Mouse (Mus musculus): ENCODE measurements around the gene Josd1.

Josd1 gene

DNA sequence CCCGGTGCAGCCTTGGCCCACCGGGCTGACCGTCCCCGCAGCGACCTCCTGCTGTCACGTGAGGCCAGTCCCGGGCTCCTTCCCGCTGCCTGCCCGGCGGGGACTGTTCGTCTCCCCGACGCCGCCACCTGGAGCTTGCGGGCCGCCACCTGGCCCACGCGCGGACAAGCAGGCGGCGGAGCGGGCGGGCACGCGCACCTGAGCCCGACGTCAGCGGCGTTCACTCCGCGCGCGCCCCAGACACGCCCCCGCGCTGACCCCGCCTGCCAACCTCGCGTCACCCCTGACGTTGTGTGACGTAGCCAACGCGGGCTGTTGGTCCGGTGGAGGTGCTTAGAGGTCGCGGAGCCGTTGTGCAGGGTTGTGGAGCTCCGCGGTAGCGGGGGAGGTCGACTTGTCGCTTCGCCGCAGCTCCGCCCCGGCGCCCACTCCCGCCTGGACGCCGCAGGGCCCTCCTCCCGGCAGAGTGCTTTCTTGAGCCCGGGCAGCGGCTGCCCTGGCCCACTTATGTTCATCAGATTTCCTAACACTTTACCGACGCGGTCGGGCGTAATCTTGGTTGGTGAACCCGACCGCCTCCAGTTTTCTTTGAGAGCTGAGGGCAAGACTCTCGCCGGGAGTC is at the start of gene Josd1:
Gene Josd1, minus strand, starts transcription at position 274 of the 622 bp plus-strand sequence.
- DNase-seq (ENCODE audit: low spot score in 2 of 2) = peak; percentile 95 to 96

DNA sequence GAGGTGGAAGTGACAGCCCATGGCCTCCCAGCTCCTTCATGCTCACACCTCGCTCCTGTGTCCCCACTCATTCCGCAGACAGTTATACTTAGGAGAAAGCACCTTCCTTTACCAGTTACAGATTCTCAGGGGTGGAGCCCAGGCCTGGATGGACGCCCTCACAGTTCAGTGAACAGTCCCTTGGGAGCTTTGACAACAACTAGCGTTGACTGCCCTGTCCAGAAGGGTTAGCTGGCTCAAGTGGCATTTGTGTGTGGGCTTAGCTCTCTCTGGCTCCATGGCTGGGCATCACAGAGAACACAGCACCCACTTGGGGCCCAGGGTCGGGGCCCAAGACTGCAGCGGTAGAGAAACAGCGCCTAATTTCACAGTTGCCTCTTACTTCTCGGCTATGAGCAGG is 46.6 kb upstream of the Josd1 start:
- DNase-seq (ENCODE audit: low spot score in 2 of 2) = no peak

DNA sequence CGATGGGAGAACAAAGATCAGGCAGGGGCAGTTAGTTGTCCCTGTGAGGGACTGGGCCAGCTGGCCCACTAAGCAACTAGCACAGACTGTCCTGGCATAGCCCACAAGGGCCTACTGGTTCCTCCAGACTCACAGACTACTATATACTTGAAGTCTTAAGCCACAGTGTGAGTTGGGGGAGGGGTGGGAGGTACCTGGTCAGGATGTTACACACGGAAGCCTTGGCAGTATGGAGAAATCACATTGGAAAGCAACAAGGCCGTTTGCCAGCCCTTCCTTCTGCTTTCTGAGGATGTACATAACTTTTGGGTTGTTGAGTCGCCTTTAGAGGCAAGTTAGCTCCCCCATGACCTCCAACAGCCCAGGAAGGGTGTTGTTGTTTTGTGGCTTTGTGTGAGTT is 45.9 kb upstream of the Josd1 start:
- no peak for DNase-seq (ENCODE audit: low spot score in 2 of 2)

DNA sequence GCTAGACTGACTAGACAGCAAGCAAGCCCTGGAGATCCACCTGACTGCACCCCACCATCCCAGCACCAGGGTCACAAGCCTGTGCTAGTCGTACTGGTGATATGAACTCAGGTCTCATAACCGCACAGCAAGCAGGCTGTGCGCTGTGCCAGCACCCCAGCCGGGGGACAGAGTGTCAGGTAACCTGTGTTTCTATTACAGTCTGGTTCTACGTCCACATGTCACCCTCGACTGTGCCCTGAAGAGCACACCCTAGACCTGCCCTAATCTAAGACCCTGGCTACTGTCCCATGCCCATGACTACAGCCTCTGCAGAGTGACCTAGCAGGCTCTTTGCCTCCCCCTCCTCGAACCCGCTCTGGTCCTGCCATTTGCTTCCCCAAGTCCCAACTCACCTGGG is 45.5 kb upstream of the Josd1 start:
- DNase-seq (ENCODE audit: low spot score in 2 of 2) = no peak

DNA sequence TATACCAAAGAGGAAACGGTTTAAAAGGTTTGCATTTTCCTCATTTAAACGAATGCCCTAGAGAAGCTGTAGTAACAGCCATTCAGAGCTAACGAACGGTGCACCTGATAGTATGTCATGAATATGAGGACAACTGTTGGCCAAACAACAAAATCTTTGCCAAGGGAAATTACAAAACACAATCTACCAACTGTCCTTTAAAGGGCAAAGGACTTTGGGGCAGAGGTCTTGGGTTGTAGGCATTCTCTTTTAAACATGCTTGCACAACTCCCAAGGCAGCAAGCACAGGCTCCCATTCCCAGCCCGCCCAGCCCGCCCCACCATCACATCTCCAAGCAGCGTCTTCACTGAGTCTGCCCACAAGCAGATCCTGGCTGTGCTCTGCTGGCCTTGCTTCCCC is 43.8 kb upstream of the Josd1 start:
- DNase-seq (ENCODE audit: low spot score in 2 of 2) = no peak

DNA sequence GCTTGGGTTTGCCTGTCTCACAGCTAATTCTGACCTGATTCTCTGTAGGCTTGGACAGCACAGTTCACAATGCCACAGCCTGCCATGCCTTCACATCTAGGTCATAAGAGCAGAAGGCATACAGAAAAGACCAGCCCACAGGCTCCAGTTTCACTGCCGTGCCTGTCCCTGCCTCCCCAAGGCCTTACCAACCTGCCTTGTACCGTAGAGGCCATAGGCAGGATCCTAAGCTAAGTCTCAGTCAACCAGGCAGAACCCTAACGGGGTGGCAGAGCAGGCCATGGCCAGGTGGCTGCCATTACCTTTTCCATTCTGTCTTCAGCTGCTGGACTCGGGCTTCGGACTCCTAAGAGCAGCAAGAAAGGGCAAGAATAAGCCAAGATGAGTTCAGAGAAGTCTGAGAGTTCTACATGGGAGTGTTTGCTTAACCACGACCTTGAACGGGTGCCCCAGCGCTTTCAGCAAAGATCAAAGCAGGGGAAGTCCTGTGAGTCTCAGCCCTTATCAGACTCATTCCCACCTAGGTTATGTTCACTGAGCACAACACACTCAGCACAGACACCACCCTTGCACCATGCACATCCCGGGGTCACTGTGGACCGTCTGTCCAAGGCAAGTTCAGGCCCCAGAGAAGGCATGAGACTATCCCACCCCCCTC is 41.1 kb upstream of the Josd1 start:
- no peak for DNase-seq (ENCODE audit: low spot score in 2 of 2)

DNA sequence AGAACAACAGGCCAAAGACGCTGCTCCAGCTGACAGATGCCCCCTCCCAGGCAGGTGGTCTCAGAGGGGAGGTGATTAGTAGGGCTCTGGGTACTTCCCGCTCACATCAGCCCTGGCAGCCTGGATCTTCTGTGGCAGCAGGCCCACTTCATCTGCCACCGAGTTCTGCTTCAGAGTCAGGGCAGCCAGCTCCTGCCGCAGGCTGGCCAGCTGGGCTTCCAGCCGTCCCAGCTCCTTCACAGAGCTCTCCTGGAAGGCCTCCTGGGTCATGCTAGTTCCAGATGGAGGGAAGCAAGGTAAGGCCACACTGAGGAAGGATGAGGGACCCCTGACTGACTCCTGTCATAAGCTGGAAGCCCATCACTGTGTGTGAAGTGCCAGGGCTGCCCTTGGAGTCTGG is 40.6 kb upstream of the Josd1 start:
- no peak for DNase-seq (ENCODE audit: low spot score in 2 of 2)

DNA sequence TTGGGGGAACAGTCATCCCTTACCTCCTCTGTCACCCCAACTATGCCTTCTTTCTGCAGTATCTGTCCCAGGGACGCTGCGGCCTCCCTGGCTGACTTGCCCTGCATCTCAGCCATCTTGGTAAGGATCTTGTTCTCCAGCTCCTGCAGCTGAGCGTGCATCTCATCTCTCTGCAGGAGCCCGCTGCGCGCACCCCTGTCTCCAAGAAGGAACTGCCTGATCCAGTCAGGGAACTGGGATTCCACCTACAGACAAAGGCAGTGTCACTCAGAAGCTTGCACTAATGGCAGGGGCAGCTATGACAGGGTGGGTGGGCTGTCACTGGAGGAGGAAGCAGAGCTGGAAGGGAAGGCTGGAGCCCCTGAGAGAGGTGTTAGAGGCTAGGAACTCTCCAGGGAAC is 40.1 kb upstream of the Josd1 start:
- DNase-seq (ENCODE audit: low spot score in 2 of 2) = no peak

DNA sequence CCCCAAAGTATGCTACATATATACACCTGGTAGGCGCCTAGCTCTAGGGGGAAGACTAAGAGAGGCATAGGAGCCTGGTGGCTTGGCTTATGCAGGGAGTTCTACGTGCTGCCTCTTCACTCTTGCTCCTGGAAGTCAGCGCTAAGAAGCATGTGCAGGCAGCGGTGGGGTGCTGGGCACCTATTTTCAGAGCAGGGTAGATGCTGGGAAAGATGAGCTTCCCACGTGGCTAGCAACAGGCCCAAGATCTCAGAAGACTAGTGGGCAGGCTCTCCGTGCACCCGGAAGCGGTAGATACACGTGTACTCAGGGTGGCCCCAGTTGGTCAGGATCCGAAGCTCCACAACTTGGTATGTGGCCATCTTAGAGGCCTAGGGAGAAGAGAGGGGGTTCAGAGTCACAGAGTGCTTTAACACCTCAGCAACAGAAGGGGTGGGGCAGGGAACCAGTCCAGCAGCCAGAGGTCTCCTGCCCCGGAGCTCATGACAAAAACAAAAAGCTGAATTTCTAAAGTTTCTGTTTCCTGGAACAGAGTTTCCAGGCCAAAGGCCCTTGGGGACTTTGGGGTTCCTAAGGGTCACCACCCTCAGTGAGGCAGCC is 37.6 kb upstream of the Josd1 start:
- DNase-seq (ENCODE audit: low spot score in 2 of 2) = no peak

DNA sequence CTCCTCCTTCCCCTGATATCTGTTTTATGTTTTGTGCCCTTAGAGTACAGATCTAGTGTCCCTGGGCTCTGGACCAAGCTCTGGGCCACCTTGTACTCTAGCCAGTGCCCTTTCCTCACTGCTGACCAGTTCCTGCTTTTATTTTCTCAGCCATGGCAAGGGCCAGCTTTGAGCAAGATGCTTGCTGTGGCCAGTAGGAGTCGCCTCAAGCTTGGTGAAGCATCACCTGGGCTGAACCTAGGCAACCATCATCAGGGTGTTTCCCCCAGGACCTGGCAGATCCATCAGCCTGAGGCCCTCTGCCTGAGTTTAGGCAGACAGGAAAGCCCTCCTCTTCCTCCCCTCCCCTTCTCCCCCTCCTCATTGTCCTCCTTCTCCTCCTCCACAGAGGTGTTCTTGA is 35.7 kb upstream of the Josd1 start:
- peak in 1 of 2 experiments; percentile 33 for DNase-seq (ENCODE audit: low spot score in 2 of 2)

DNA sequence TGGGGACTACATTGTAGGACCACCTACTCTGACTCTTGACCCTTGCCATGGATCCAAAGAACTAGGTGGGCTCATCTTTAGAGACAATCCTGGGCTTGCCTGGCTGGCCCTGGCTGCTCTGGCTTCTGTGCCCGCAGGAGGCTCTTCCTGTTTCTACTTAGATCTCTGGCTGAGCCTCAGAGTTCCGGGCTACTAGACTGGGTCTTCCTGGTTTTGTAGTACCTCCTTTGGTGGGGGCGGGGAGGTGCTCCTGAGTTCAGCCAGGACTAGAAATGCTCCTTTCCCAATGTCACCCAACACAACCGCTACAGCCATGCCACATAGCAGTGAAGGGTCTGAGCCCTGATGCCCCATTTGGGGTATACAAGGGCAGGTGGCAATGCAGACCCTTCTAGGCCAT is 33.1 kb upstream of the Josd1 start:
- no peak for DNase-seq (ENCODE audit: low spot score in 2 of 2)

DNA sequence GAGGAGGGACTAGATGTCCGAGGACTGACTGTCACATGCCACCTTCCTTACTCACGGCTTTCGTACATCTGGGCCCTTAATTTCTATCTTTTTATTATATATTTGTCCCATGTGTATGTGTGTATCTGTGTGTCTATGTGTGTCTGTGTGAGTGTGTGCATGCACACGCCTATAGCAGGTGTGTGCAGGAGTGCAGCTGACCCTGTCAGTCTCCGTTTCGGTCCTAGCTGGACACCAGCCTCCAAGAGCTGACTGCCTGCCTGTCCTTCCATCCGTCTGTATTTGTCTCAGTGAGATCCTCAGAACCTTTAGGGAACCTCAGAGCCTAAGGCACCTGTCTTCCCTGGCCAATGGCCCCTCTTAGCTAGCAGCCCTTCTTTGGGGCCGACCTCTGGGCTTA is 32.5 kb upstream of the Josd1 start:
- DNase-seq (ENCODE audit: low spot score in 2 of 2) = no peak

DNA sequence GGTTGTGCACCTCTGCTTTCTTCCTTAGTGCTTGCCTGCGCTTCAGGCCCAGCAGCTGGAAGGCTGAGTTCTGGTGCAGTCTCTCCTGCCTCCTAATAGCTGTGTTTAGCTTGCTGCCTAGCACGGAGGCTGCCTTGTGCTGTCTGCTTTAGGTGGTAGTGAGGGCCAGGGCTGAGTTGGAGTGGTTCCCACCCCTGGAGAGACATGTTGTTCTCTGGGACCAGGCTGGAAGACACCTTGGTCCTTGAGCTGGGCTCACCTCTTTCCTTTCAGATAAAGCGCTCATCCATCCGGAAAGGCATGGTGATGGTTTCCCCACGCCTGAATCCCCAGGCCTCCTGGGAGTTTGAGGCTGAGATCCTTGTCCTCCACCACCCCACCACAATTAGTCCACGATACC is 29.0 kb upstream of the Josd1 start:
- DNase-seq (ENCODE audit: low spot score in 2 of 2) = no peak

DNA sequence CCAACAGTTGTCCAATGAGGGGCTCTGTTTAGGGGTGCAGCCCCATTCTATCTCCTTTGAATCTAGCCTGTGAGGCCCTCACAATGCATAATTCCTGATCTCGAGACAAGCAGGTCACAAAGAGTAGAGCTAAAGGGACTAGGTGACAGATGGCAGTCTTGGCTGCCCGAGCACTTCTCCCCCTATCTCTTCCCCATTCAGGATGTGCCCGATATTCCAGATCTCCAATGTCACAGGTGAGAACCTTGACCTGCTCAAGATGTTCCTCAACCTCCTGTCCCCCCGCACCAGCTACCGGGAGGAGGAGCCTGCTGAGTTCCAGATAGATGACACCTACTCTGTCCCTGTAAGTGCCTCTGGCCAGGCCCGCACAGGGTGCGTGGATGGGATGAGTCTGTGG is 27.9 kb upstream of the Josd1 start:
- no peak for DNase-seq (ENCODE audit: low spot score in 2 of 2)

DNA sequence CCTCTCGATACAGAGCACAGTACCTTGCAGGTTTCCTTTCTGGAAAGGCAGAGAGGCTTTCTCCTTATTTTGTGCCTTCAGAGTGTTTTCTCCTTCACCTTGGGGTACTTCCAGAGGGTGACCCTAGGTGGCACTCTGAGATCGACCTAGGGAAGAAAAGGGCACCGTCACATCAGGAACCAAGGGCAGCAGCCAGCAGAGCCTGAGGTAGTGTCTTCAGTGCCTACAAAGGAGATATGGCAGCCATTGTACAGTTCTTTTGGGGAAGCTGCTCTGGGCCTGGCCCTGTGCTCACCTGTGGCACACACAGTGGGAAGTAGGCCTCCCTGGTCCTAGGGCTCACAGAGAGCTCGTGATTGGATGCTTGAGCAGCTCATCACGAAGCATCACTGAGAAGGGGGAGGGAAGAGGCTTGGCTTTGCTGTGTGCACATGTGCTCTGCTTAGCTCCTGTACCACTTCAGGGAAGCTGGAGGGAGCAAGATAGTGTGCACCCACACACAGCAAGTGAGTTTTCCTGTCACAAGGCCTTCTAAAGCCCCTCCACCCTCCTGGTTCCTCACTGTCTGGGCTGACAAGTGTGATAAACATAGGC is 20.6 kb upstream of the Josd1 start:
- no peak for DNase-seq (ENCODE audit: low spot score in 2 of 2)

DNA sequence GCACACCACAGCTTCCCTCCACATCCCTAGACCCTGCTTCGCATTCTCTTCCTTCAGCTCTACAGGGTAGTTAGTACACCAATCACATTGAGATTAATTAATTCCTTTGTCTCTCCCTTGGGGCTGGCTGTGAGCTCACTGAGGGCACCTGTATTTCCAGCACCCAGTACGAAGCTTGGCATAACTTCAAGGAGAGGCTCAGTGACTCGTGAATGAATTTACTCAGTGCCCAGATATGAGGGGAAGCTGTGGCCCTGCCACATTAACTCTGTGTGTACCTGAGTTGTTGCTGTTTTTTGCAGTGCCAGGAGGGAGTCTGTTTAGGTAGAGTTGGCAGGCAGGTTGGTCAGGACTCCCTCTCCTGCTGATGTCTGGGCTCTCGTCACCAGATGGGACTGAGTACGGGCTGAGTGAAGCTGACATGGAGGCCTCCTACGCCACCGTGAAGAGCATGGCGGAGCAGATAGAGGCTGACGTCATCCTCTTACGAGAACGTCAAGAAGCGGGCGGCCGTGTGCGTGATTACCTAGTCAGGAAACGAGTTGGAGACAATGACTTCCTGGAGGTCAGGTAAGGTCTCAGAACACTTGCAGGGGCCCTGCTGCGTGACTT is 19.0 kb upstream of the Josd1 start:
- no peak for DNase-seq (ENCODE audit: low spot score in 2 of 2)

DNA sequence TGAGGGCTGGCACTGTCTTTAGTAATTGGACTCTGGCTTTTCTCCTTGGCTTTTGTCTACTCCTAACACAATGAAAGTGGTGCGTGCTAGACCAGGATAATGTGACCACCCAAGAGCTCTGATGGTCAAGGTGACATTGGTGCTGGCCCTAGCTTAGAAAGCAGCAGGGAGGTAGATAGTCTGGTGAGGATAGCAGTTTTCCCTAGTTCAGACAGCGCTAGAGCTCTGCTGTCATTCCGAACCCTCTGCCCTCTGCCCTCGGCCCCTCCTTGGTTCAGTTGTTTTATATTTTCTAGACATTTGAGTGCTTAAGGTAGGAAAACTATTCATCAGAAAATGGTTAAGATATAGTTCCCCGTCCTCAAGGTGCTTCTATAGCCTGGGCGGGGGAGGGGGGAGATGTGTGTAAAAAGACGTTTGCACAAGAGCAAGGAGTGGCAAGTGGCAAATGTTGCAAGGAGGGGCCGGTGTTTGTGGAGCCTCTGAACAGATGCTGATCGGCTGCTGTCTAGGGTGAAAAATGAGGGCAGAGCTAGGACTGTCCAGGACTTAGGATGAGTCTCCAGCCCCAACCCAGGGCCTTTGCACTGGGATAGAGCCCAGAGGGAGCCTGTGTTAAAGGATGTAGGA is 10.0 kb upstream of the Josd1 start:
- no peak for DNase-seq (ENCODE audit: low spot score in 2 of 2)

DNA sequence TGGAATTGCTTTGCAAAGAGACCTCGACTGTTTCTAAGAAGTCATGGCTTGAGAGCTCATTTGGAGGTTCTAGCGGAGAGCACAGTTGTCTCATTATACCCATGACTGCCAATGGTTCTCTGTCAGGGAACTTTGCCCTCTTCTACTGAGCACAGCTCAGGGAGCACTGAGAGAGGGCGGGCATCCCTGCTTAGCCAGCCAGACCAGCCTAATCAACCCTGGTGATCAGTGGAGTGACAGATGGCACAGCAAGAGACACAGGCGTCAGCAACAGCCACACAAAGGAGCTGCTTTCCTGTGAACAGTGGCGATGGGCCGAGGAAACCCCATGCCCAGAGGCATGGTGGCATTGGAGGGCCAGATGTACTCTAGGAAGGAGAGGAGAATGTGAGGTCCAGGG is 9.3 kb upstream of the Josd1 start:
- no peak for DNase-seq (ENCODE audit: low spot score in 2 of 2)

DNA sequence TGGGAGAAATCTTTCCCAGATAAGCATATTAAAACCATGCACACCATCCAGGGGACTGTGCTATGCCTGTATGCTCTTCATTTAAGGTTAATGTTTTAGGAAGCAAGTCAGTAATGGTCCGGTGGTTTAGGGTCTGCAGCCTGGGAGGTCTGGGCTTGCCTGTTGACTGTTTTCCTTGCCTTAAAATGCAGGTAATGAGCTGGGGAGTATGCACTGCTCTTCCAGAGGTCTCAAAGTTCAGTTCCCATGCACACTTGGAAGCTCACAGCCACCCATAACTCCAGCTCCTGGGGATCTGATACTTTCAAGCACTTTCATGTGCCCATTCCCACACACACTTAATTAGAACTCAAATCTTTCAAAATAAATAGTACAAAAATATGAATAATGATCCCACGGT is 8.8 kb upstream of the Josd1 start:
- DNase-seq (ENCODE audit: low spot score in 2 of 2) = no peak

DNA sequence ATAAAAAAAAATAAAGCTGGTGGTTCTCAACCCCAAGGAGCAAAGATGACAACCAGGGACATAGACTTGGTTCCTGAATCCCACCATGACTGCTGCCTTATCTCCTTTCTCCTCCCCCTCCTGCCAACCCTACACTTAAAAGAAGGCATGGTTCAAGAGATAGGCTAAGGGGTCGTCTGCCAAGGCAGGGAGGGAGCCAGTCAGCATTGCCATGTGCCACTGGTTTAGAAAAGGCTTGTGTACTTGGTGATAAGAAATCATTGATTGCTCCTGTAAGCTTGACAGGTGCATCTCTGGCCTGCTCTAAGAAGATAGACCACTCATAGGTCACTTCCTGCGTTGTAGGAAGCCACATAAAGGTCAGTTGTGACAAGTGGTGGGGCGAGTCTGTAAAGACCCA is 7.8 kb upstream of the Josd1 start:
- DNase-seq (ENCODE audit: low spot score in 2 of 2) = no peak

DNA sequence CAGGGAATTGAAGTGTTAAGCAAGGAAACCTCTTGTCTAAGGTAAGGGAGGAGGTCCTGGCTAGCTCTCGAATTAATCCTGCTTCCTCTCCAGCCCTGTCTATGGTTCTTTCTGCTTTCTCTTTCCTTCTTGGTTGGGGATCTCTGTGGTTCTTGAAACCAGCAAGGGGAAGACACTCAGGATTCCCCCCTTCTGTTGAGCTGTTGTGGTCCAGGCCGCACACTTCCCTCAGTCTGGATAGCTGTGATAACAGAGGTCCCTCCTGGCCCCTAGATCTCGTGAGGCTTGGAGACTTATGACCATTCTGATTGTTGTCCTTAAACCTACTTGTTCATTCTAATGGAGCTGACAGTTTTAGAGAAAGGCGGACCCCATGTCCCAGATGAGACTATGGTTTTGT is 6.8 kb upstream of the Josd1 start:
- no peak for DNase-seq (ENCODE audit: low spot score in 2 of 2)

DNA sequence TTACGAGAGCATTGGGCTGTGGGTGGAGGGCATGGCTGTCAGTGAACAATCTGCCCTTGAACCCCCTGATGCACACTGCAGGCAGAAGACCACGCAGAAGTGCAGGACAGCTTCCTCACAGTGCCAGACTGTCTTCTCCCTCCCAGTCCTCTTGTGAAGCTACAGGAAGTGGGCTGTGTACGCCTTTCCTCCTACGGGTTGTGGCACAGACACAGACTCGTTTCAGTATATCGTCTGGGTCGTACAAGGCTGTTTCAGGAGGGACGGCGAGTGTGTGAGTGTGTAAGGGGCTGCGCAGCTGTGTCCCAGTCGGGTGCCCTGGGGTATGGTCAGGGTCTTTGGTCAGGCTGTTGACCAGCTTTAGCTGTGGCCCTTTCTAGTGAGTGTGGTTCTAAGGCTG is 6.0 kb upstream of the Josd1 start:
- DNase-seq (ENCODE audit: low spot score in 2 of 2) = no peak

Measured in heart, adult 9 months (tissue).